Mouse (Mus musculus) forebrain, embryonic 14.5 days (tissue): Measurements from ENCODE around the gene Chrne. TPM values are rescaled to one million over a fixed set of nuclear protein-coding genes. Genes with fewer than 3 reads are reported as not detected.

Source experiments
- ATAC-seq: fragments of 200-750 bp; cut with Nextera tagmentation; 2 replicates; pipeline ENCODE4 v1.8.0; 2017; ENCODE audit warnings: mild to moderate bottlenecking, moderate library complexity
- DNase-seq: peaks from one replicate; pipeline ENCODE4 v3.0.0-alpha.2; 2015; ENCODE audit warnings: low spot score
- H3K27ac ChIP-seq: fragments of 300-500 bp; sonication (generic); 2 replicates; pipeline ENCODE4 v1.5.1; 2014; ENCODE audit warnings: low read depth, mild to moderate bottlenecking, control low read depth, low read length, moderate library complexity
- H3K27me3 ChIP-seq: fragments of 300-500 bp; sonication (generic); replicated peaks from 2 replicates; pipeline ENCODE4 v1.6.1; 2014; ENCODE audit warnings: low read length, control low read depth, mixed read lengths; ENCODE audit not compliant: control insufficient read depth, insufficient read depth
- H3K36me3 ChIP-seq: fragments of 300-500 bp; sonication (generic); 2 replicates; pipeline ENCODE4 v1.6.1; 2014; ENCODE audit warnings: low read length, control low read depth; ENCODE audit not compliant: control insufficient read depth, insufficient read depth
- H3K4me1 ChIP-seq: fragments of 300-500 bp; sonication (generic); 2 replicates; pipeline ENCODE4 v1.6.1; 2014; ENCODE audit warnings: antibody characterized with exemption, low read length, control low read depth; ENCODE audit not compliant: control insufficient read depth, insufficient read depth
- H3K4me2 ChIP-seq: fragments of 300-500 bp; sonication (generic); 2 replicates; pipeline ENCODE4 v1.6.1; 2014; ENCODE audit warnings: mild to moderate bottlenecking, control low read depth, low read length
- H3K4me3 ChIP-seq: fragments of 300-500 bp; sonication (generic); 2 replicates; pipeline ENCODE4 v1.5.1; 2014; ENCODE audit warnings: low read depth, low read length, control low read depth
- H3K9ac ChIP-seq: fragments of 300-500 bp; sonication (generic); 2 replicates; pipeline ENCODE4 v1.6.1; 2014; ENCODE audit warnings: mild to moderate bottlenecking, low read length, control low read depth, moderate library complexity
- H3K9me3 ChIP-seq: fragments of 300-500 bp; sonication (generic); replicated peaks from 2 replicates; pipeline ENCODE4 v1.6.1; 2016; ENCODE audit warnings: low read length, control low read depth, mixed read lengths; ENCODE audit not compliant: control insufficient read depth
- WGBS: fragments of 180-500 bp; shearing (Covaris S2); extraction: QIAGEN DNeasy Blood & Tissue Kit; methylation state at CpG from one replicate; pipeline ENCODE4 v1.1.7; 2014; 5-methylcytosine and 5-hydroxymethylcytosine counted together
- polyA plus RNA-seq: library from polyadenylated mRNA; unstranded; fragments of >200 nt; fragmentation: Nextera tagmentation; extraction: Ambion mirVana; gene quantifications from 2 replicates; pipeline ENCODE4 v1.2.1, GENCODE M21; 2014

Gene Chrne
- polyA plus RNA-seq, 1 experiment from 2014 or later: not detected

GRCm38 (mm10) chr11:70606717-70607116 lies 12.3 kb downstream of the Chrne start:
- Histone ChIP-seq H3K27me3 (no peaks in the 10 kb centered on the region), H3K4me3 (no peak overlapping the region), H3K9ac (no peak overlapping the region), H3K4me1 (no peaks in the 10 kb centered on the region), H3K4me2 (no peak overlapping the region), H3K36me3 (peaks cover 90% of the 10 kb centered on the region), H3K27ac (no peak overlapping the region), H3K9me3 (no peaks in the 10 kb centered on the region)
- ATAC-seq (no peak), DNase-seq (no peak)
- 82% methylated on average over 12 of the region's 12 CpGs for WGBS

DNA sequence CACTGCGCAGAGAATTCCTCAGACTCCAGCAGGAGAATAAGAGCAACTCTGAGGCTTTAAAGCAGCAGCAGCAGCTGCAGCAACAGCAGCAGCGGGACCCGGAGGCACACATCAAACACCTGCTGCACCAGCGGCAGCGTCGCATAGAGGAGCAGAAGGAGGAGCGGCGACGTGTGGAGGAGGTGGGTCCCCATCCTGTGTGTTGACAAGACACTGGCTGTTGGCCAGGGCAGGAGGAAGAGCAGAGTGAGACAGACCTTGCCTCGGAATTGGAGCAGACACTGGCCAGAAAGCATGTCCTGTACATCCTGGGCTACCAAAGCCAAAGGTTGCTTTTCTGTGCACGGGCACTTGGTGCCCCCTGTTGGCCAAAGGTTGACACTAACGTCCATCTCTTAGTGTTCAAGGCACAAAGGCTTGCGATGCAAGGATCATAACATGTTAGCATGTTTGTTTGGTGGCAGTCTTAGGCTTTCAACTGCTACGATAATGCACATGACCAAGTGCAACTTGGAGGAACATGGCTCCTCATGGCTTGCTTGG lies 13.9 kb downstream of the Chrne start:
- 56% methylated on average over 14 of the region's 14 CpGs for WGBS
- Histone ChIP-seq H3K4me1 (no peaks in the 10 kb centered on the region), H3K27ac (no peak overlapping the region), H3K9me3 (no peaks in the 10 kb centered on the region), H3K27me3 (no peaks in the 10 kb centered on the region), H3K36me3 (peaks cover 79% of the 10 kb centered on the region), H3K4me2 (no peak overlapping the region), H3K4me3 (no peak overlapping the region), H3K9ac (no peak overlapping the region)
- peak; percentile 23; the same call in 1 of the 2 replicates for ATAC-seq
- peak; percentile 81 for DNase-seq

DNA sequence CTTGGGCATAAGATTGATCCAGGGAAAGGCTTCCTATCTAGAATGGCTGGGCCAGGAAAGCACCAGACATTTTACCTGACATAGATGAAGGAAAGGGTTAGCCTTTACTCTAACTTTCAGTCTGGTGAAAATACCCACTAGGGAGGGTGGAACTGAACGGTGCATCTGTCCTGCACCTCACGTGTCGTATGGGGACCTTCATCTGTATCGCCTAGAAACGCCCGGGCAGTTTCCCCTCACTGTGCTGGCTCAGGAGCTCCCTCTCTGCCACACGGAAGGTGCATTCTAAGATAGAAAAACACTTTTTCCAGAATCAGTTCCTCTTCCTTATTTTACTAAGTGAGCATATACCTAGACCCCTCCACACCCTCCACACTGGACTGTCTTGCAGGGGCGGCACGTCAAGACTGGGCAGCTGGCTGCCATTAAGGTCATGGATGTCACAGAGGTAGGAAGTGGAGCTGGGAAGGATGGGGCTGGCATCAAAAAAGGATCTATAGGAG lies 20.5 kb downstream of the Chrne start:
- Histone ChIP-seq H3K4me1 (no peaks in the 10 kb centered on the region), H3K36me3 (peaks cover 42% of the 10 kb centered on the region), H3K27me3 (no peaks in the 10 kb centered on the region), H3K9me3 (no peaks in the 10 kb centered on the region), H3K4me3 (no peak overlapping the region), H3K9ac (no peak overlapping the region), H3K4me2 (no peak overlapping the region), H3K27ac (no peak overlapping the region)
- no peak for ATAC-seq
- no peak for DNase-seq
- WGBS: 93% methylated on average over 9 of the region's 9 CpGs

DNA sequence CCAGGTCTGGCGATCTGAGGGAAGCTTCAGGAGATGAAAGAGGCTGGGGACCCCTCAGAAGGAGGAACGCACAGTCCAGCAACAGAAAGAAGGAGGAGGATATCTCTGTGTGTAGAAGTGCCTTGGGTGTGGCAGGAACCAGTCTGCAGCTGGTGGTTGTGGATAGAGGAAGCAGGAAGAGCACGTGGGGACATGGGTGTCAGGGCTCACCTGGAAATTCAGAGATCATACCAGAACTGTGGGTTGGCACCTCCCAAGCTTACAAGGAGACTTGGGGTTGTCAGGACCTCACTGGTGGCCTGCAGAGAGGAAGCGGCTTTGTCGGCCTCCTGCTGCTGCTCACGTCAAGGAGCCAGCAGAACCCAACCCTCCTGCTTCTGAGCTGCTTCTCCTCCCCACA lies 21.7 kb downstream of the Chrne start:
- 85% methylated on average over 6 of the region's 6 CpGs for WGBS
- Histone ChIP-seq H3K4me1 (no peaks in the 10 kb centered on the region), H3K27ac (no peak overlapping the region), H3K4me2 (no peak overlapping the region), H3K9ac (no peak overlapping the region), H3K9me3 (no peaks in the 10 kb centered on the region), H3K4me3 (no peak overlapping the region), H3K27me3 (no peaks in the 10 kb centered on the region), H3K36me3 (peaks cover 37% of the 10 kb centered on the region)
- no peak for DNase-seq
- ATAC-seq: no peak

DNA sequence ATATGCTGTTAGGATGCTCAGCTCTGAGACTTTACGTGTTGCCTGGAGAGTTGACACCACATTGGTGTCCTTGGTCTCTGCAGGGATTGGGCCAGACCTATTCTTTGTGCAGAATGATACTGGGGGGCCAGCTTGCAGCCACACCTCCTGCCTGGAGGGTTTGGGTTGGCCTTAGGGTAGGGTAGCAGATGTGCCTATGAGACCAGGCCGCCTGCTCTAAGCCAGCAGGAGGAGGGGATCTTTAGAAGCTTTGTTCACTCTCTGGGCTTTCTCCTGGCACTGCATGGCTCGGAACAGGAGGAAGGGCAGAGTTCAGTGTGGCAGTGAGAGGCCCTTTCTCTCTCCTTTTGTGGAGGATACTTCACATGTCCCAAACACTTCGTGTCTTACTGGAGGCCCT lies 22.9 kb downstream of the Chrne start:
- no peaks in the 10 kb centered on the region for H3K27me3 ChIP-seq
- H3K27ac ChIP-seq: peak overlapping the region; percentile 24; the same call in 1 of the 2 replicates
- H3K4me1 ChIP-seq: no peaks in the 10 kb centered on the region
- no peak overlapping the region for H3K4me3 ChIP-seq
- H3K9me3 ChIP-seq: no peaks in the 10 kb centered on the region
- 43% methylated on average over 4 of the region's 4 CpGs for WGBS
- H3K9ac ChIP-seq: no peak overlapping the region; the same call in 1 of the 2 replicates
- no peak overlapping the region for H3K4me2 ChIP-seq
- DNase-seq: no peak
- ATAC-seq: peak; percentile 37; the same call in 1 of the 2 replicates
- peaks cover 28% of the 10 kb centered on the region for H3K36me3 ChIP-seq

DNA sequence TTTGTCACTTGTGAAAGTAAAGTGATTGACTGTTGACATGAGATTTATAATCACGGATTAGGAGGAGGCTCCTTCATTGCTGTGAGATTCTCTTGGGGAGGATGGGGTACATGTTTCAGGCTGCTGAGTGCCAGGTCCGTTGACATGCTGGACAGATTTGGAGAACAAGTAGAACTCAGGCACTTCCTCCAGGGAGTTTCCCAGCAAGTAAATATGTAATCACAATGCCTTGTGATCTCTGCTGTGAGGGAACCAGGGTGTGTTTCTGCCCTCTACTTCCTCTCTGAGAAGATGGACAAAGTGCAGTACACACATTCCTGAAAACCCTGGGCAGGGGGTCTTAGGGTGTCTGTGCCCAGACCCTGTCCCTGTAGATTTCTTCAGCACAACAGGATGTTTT lies 23.4 kb downstream of the Chrne start:
- ATAC-seq (no peak), DNase-seq (no peak)
- H3K9me3 ChIP-seq: no peaks in the 10 kb centered on the region
- H3K4me2 ChIP-seq: no peak overlapping the region
- no peak overlapping the region for H3K9ac ChIP-seq
- peaks cover 28% of the 10 kb centered on the region for H3K36me3 ChIP-seq
- H3K4me1 ChIP-seq: no peaks in the 10 kb centered on the region
- 82% methylated on average over 2 of the region's 2 CpGs for WGBS
- no peak overlapping the region for H3K4me3 ChIP-seq
- no peaks in the 10 kb centered on the region for H3K27me3 ChIP-seq
- peak overlapping the region; percentile 14; the same call in 1 of the 2 replicates for H3K27ac ChIP-seq

DNA sequence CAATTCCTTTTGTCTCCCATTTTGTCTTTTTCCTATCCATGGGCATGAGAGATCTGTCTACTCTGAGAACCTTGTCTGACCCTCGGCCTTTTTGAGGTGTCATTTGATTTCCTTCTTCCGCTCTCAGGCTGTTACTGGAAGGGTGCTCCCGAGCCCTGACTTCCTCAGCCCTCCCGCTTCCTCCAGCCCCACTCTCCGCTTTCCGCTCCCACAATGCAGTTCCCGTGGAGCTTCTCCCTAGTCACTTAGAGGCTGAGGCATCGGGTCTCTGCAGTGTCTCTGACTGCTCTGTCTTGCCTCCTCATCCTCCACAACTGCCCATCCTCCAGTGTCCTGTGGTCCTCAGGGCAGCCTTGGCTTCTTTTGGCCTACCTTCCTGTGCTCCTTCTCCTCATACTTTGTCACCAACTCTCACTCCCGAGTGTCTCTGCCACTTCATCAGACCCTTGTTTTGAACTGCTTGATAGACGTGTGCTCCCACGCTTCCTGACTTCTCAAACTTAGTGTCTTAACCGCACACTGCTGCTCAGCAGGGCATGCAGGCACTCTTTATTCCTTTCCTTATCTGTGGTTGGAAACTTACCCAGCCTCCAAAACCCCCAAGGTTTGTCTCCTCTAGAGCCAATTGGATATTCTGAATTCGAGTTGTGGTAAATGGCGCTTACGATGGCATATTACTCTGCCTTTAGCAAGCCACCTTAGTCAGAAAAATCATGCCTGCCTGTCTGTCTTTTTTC lies 24.6 kb downstream of the Chrne start:
- Histone ChIP-seq H3K27ac (no peak overlapping the region), H3K9ac (no peak overlapping the region), H3K4me3 (no peak overlapping the region), H3K9me3 (no peaks in the 10 kb centered on the region), H3K27me3 (no peaks in the 10 kb centered on the region), H3K4me1 (no peaks in the 10 kb centered on the region), H3K36me3 (peaks cover 23% of the 10 kb centered on the region), H3K4me2 (no peak overlapping the region)
- 84% methylated on average over 15 of the region's 15 CpGs for WGBS
- DNase-seq (no peak), ATAC-seq (no peak)

DNA sequence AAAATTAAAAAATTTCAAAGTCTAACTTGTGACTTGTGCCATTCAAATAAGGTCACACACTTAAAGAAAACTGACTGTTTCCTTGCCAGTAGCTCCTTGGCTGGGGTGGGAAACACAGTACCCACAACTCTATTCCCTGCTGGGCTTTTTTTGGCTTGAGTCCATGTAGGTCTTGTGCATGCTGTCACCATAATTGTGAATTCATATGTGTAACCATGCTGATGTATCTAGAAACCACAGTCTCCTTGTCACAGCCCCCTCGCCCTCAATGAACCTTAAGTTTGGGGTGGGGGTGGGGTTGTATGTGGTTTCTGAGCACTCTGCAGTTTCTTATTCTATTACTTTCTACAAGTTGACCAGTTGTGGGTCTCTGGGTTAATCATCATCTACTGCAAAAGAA lies 27.3 kb downstream of the Chrne start:
- 91% methylated on average over 1 of the region's 1 CpGs for WGBS
- H3K4me2 ChIP-seq: no peak overlapping the region
- no peak overlapping the region for H3K27ac ChIP-seq
- no peak overlapping the region for H3K9ac ChIP-seq
- no peak for DNase-seq
- no peak for ATAC-seq
- H3K4me1 ChIP-seq: no peaks in the 10 kb centered on the region
- H3K27me3 ChIP-seq: no peaks in the 10 kb centered on the region
- no peaks in the 10 kb centered on the region for H3K9me3 ChIP-seq
- H3K4me3 ChIP-seq: no peak overlapping the region
- H3K36me3 ChIP-seq: no peaks in the 10 kb centered on the region

GRCm38 (mm10) chr11:70586954-70587353 lies 32.1 kb downstream of the Chrne start:
- H3K4me3 ChIP-seq: no peak overlapping the region
- no peak overlapping the region for H3K9ac ChIP-seq
- no peak overlapping the region for H3K4me2 ChIP-seq
- H3K27ac ChIP-seq: no peak overlapping the region
- no peaks in the 10 kb centered on the region for H3K36me3 ChIP-seq
- ATAC-seq (no peak), DNase-seq (no peak)
- no peaks in the 10 kb centered on the region for H3K27me3 ChIP-seq
- H3K9me3 ChIP-seq: no peaks in the 10 kb centered on the region
- peaks cover 7% of the 10 kb centered on the region for H3K4me1 ChIP-seq
- WGBS: 79% methylated on average over 5 of the region's 5 CpGs
